Mouse (Mus musculus): ENCODE measurements around the gene Kif4. TPM values are rescaled to one million over a fixed set of nuclear protein-coding genes. Genes with fewer than 3 reads are reported as not detected.

The Kif4 gene
- total RNA-seq, 2 experiments from 2014 or later: 33.9 to 48.0 TPM

- ATAC-seq (replicated peaks; ENCODE audit: low FRiP score, low TSS enrichment, poor library complexity, severe bottlenecking): no peak
These were observed 103.4 kb downstream of the Kif4 start for GRCm38 (mm10) chrX:100728947-100729346.

- peak; percentile 56; the same call in 1 of the 2 replicates for ATAC-seq (replicated peaks; ENCODE audit: low FRiP score, low TSS enrichment, poor library complexity, severe bottlenecking)
These were observed 104.2 kb downstream of the Kif4 start, which contains the start of gene Gdpd2 for GRCm38 (mm10) chrX:100729665-100730188. TSS of gene Gdpd2 (plus strand) at chrX:100729873.

GRCm38 (mm10) chrX:100730266-100730665 lies 104.7 kb downstream of the Kif4 start:
- ATAC-seq (replicated peaks; ENCODE audit: low FRiP score, low TSS enrichment, poor library complexity, severe bottlenecking): no peak

GRCm38 (mm10) chrX:100734359-100734758 lies 108.8 kb downstream of the Kif4 start:
- ATAC-seq (replicated peaks; ENCODE audit: low FRiP score, low TSS enrichment, poor library complexity, severe bottlenecking): no peak

GRCm38 (mm10) chrX:100738918-100739317 lies 113.4 kb downstream of the Kif4 start:
- ATAC-seq (replicated peaks; ENCODE audit: low FRiP score, low TSS enrichment, poor library complexity, severe bottlenecking): peak; percentile 89; the same call in 1 of the 2 replicates

GRCm38 (mm10) chrX:100739443-100739842 lies 113.9 kb downstream of the Kif4 start:
- ATAC-seq (replicated peaks; ENCODE audit: low FRiP score, low TSS enrichment, poor library complexity, severe bottlenecking): no peak

GRCm38 (mm10) chrX:100740785-100741184 lies 115.2 kb downstream of the Kif4 start:
- no peak for ATAC-seq (replicated peaks; ENCODE audit: low FRiP score, low TSS enrichment, poor library complexity, severe bottlenecking)

DNA sequence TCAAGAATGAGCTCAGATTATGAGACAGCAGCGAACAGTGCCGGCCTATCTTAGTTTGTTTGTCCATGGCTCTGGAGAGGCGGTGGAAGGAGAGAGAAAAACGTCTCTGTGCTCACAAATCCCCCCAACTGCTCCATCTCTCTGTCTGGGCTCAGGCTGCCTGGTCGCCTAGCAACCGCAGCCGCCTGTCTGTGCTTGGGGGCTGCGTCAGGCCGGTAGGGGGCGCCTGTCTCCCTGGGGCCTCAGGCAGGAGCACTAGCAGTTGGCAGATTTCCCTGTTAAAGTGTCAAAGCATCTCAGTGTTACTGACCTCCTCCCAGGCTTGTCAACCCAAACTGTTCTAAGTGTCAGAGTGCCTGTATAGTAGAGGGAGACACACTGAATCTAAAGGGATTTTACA lies 116.4 kb downstream of the Kif4 start:
- ATAC-seq (replicated peaks; ENCODE audit: low FRiP score, low TSS enrichment, poor library complexity, severe bottlenecking): peak; percentile 70; the same call in 1 of the 2 replicates

GRCm38 (mm10) chrX:100765855-100766254 lies 140.3 kb downstream of the Kif4 start:
- 0 out of 2 replicates have a peak, but pooled peaks have one; percentile 59 for ATAC-seq (replicated peaks; ENCODE audit: low FRiP score, low TSS enrichment, poor library complexity, severe bottlenecking)

DNA sequence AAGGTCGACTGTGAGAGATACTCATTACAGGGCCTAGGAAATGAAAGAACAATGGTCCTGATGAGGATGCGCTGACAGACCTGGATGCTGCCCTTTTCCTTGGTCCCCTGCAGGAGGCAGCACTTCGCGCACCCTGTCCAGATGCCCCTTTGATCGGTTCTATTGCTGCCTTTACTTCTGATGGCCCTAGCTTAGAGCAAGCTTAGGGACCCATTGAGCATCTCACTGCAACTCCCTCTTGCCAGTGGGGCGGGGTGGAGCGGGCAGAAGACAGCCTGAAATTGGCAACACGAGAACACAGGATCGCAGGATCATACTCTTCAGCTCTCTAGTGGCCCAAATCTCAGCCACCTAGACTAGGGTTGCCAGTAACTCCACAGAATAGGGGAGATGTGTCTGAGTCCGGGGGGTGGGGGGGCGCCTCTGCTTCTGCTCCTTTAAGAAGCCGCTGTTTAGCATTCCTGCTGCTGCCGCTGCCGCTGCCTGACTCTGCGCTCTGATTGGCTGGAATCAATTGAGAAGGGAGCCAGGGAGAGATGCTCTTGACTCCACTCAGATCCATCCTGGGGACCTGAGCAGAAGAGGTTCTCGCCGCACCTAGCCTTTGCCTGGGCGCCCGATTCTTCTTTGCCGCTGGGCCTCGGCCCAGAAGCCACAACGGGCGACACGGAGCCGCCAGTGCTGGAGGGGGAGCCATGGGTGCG lies 141.8 kb downstream of the Kif4 start, which contains the start of gene Dlg3:
TSS of gene Dlg3 (plus strand) at position 542 of the 704 bp plus-strand sequence.
- ATAC-seq (replicated peaks; ENCODE audit: low FRiP score, low TSS enrichment, poor library complexity, severe bottlenecking): peak; percentile 68

- ATAC-seq (replicated peaks; ENCODE audit: low FRiP score, low TSS enrichment, poor library complexity, severe bottlenecking): no peak
These were observed 142.5 kb downstream of the Kif4 start for GRCm38 (mm10) chrX:100767885-100768626.

GRCm38 (mm10) chrX:100769281-100769680 lies 143.7 kb downstream of the Kif4 start:
- no peak for ATAC-seq (replicated peaks; ENCODE audit: low FRiP score, low TSS enrichment, poor library complexity, severe bottlenecking)

- peak; percentile 64 for ATAC-seq (replicated peaks; ENCODE audit: low FRiP score, low TSS enrichment, poor library complexity, severe bottlenecking)
These were observed 148.8 kb downstream of the Kif4 start for GRCm38 (mm10) chrX:100774341-100774811.

GRCm38 (mm10) chrX:100775405-100775804 lies 149.9 kb downstream of the Kif4 start:
- no peak for ATAC-seq (replicated peaks; ENCODE audit: low FRiP score, low TSS enrichment, poor library complexity, severe bottlenecking)

DNA sequence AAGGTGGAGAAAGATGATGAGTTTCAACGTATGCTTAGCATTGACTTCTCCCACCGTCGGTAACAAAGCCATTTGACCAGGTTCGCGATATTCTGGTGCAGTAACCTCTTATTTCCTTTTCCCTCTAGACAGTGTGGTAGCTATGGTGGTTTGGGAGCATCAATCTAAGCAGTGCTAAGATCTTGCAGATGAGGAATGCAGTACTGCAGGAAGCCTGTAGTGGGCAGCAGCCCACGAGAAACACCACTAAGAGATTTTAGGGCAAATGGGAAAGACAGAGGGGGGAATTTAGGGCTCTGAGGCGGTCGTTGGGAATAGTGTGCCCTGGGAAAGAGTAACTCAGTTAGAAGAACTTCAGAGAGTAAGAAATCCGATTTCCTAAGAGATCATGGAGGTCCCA lies 151.0 kb downstream of the Kif4 start:
- peak; percentile 66 for ATAC-seq (replicated peaks; ENCODE audit: low FRiP score, low TSS enrichment, poor library complexity, severe bottlenecking)

Other genes with a start within 250 kb of the Kif4 start
- not detected in 2 replicates for gene Otud6a, start 196.7 kb upstream of the Kif4 start, total RNA-seq (2014; fragmentation: Nextera tagmentation)
- gene Otud6a, start 196.7 kb upstream of the Kif4 start, total RNA-seq (2017): not detected in 2 replicates
- 2.1 and 2.3 TPM in 2 replicates for gene Awat2, start 183.0 kb upstream of the Kif4 start, total RNA-seq (2014; fragmentation: Nextera tagmentation)
- 0.75 TPM in 1 of 2 replicates, not detected in the other for gene Awat2, start 183.0 kb upstream of the Kif4 start, total RNA-seq (2017)
- 64.3 and 66.7 TPM in 2 replicates for gene Igbp1, start 131.4 kb upstream of the Kif4 start, total RNA-seq (2014; fragmentation: Nextera tagmentation)
- 101 and 106 TPM in 2 replicates for gene Igbp1, start 131.4 kb upstream of the Kif4 start, total RNA-seq (2017)
- not detected in 2 replicates for gene Dgat2l6, start 100.9 kb upstream of the Kif4 start, total RNA-seq (2014; fragmentation: Nextera tagmentation)
- not detected in 2 replicates for gene Dgat2l6, start 100.9 kb upstream of the Kif4 start, total RNA-seq (2017)
- gene Awat1, start 53.5 kb upstream of the Kif4 start, total RNA-seq (2014; fragmentation: Nextera tagmentation): not detected in 2 replicates
- gene Awat1, start 53.5 kb upstream of the Kif4 start, total RNA-seq (2017): not detected in 2 replicates
- gene P2ry4, start 30.9 kb upstream of the Kif4 start, total RNA-seq (2014; fragmentation: Nextera tagmentation): not detected in 2 replicates
- gene P2ry4, start 30.9 kb upstream of the Kif4 start, total RNA-seq (2017): not detected in 2 replicates
- not detected in 2 replicates for gene Arr3, start 20.2 kb upstream of the Kif4 start, total RNA-seq (2014; fragmentation: Nextera tagmentation)
- not detected in 2 replicates for gene Arr3, start 20.2 kb upstream of the Kif4 start, total RNA-seq (2017)
- 40.0 and 45.2 TPM in 2 replicates for gene Pdzd11, start 831 bp downstream of the Kif4 start, total RNA-seq (2014; fragmentation: Nextera tagmentation)
- gene Pdzd11, start 831 bp downstream of the Kif4 start, total RNA-seq (2017): 20.3 and 35.4 TPM in 2 replicates
- gene Gdpd2, start 104.1 kb downstream of the Kif4 start, total RNA-seq (2014; fragmentation: Nextera tagmentation): not detected in 2 replicates
- gene Gdpd2, start 104.1 kb downstream of the Kif4 start, total RNA-seq (2017): 1.0 TPM in 1 of 2 replicates, not detected in the other
- gene Dlg3, start 142.0 kb downstream of the Kif4 start, total RNA-seq (2014; fragmentation: Nextera tagmentation): 11.7 and 13.5 TPM in 2 replicates
- gene Dlg3, start 142.0 kb downstream of the Kif4 start, total RNA-seq (2017): 11.4 and 12.0 TPM in 2 replicates

Data from megakaryocyte-erythroid progenitor cell, adult 5-6 weeks (primary cell).